Comparison of ENCODE assay signal across 12 mouse cellular contexts in the genomic region with DNA sequence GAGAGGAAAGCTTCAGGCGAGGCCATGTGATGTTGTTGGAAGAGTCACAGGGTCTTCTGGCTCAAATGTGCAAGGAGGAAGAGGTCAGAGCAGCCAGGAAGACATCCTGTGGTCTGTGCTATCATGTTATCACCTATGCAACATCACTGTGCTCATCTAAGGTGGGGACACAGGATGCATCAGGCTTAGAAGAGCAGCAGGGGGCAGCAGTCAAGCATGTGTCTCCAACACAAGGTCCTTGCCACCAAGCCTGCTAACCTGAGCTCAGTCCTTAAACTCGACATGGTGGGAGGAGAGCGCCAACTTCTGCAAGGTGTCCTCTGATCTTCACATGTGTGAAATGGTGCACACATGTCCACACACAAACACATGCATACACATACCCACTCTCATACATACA. TPM values are rescaled to one million over a fixed set of nuclear protein-coding genes. Genes with fewer than 3 reads are reported as not detected.
A peak's percentile ranks its signal among the peaks of the same experiment; 100 is the strongest.
DNase-seq lines count a peak whose midpoint lies in the region; ATAC-seq and TF ChIP-seq lines count a peak whose summit lies in the region.
"Had no signal": no experiment of that assay in that cellular context is flagged by ENCODE, and none has a peak within 500 bp of the region (broad histone marks: within the 10 kb centered on the region; RNA-seq: fewer than 3 reads in every experiment).

No protein-coding gene starts in this region.

- no peak overlapping the region for H3K9ac ChIP-seq in kidney, postnatal 0 days (ENCODE audit: low read depth, low read length)
- no peak overlapping the region for H3K9ac ChIP-seq in kidney, embryonic 14.5 days (ENCODE audit: low read depth, low read length)
- H3K9ac ChIP-seq: embryonic facial prominence, embryonic 12.5 days; limb, embryonic 15.5 days; neural tube, embryonic 12.5 days had no signal

- H3K4me2 ChIP-seq in kidney, postnatal 0 days (ENCODE audit: low read length) = no peak overlapping the region
- no peak overlapping the region for H3K4me2 ChIP-seq in kidney, embryonic 14.5 days (replicated peaks; ENCODE audit: low read depth, low read length)
- H3K4me2 ChIP-seq: embryonic facial prominence, embryonic 12.5 days; limb, embryonic 15.5 days; neural tube, embryonic 12.5 days had no signal

- H3K27me3 ChIP-seq in kidney, postnatal 0 days (ENCODE audit: insufficient read depth, low read length) = no peaks in the 10 kb centered on the region
- H3K27me3 ChIP-seq in kidney, embryonic 14.5 days (ENCODE audit: control insufficient read depth, insufficient read depth, low read length) = no peaks in the 10 kb centered on the region
- H3K27me3 ChIP-seq: embryonic facial prominence, embryonic 12.5 days; limb, embryonic 15.5 days; neural tube, embryonic 12.5 days had no signal

- no peak overlapping the region for H3K27ac ChIP-seq in kidney, postnatal 0 days
- no peak overlapping the region for H3K27ac ChIP-seq in kidney, embryonic 14.5 days (ENCODE audit: low read depth, low read length)
- H3K27ac ChIP-seq: embryonic facial prominence, embryonic 12.5 days; limb, embryonic 15.5 days; neural tube, embryonic 12.5 days had no signal

- H3K4me3 ChIP-seq in kidney, postnatal 0 days (replicated peaks; ENCODE audit: low read depth, low read length) = no peak overlapping the region
- no peak overlapping the region for H3K4me3 ChIP-seq in kidney, embryonic 14.5 days (ENCODE audit: low read length)
- H3K4me3 ChIP-seq: embryonic facial prominence, embryonic 12.5 days; limb, embryonic 15.5 days; neural tube, embryonic 12.5 days had no signal

- WGBS in kidney, postnatal 0 days = 78% methylated on average over 3 of the region's 3 CpGs
- 64% methylated on average over 3 of the region's 3 CpGs for WGBS in kidney, embryonic 14.5 days

- no peak for ATAC-seq in kidney, postnatal 0 days (replicated peaks; ENCODE audit: low FRiP score, low read depth)
- ATAC-seq in kidney, embryonic 14.5 days (ENCODE audit: low FRiP score, low TSS enrichment) = no peak
- ATAC-seq in inflammation-experienced regulatory T-cells, adult 6 months = peak; percentile 63
- ATAC-seq: intestine, embryonic 16.5 days had no signal

- DNase-seq in kidney, postnatal 0 days (ENCODE audit: low spot score) = no peak
- peak; percentile 59 for DNase-seq in 416B (ENCODE audit: low read depth)
- DNase-seq in CD4-positive helper T cell, adult 2 months (ENCODE audit: low read depth, low spot score) = peak; percentile 43
- DNase-seq in right cerebral cortex, postnatal 25 days = no peak
- no peak for DNase-seq in frontal cortex, adult 2 months (ENCODE audit: extremely low spot score in 1 of 2, low spot score in 1 of 2)
- DNase-seq: gastrocnemius, postnatal 25 days had no signal

- H3K9me3 ChIP-seq in kidney, postnatal 0 days (replicated peaks; ENCODE audit: low read length) = no peaks in the 10 kb centered on the region
- peaks cover 2% of the 10 kb centered on the region; the same call in 1 of the 2 replicates for H3K9me3 ChIP-seq in kidney, embryonic 14.5 days (ENCODE audit: control insufficient read depth, low read length)
- H3K9me3 ChIP-seq: embryonic facial prominence, embryonic 12.5 days; limb, embryonic 15.5 days; neural tube, embryonic 12.5 days had no signal

- TF ChIP-seq CTCF in kidney, postnatal 0 days (IDR thresholded peaks at IDR 0.05; ENCODE audit: low read depth) = peak; percentile 48

- H3K36me3 ChIP-seq in kidney, postnatal 0 days (ENCODE audit: insufficient read depth, low read length) = no peaks in the 10 kb centered on the region
- no peaks in the 10 kb centered on the region for H3K36me3 ChIP-seq in kidney, embryonic 14.5 days (ENCODE audit: control insufficient read depth, insufficient read depth, low read length)
- H3K36me3 ChIP-seq: embryonic facial prominence, embryonic 12.5 days; limb, embryonic 15.5 days; neural tube, embryonic 12.5 days had no signal

- no peaks in the 10 kb centered on the region for H3K4me1 ChIP-seq in kidney, postnatal 0 days (replicated peaks; ENCODE audit: insufficient read depth, low read length)
- no peaks in the 10 kb centered on the region; the same call in 1 of the 2 replicates for H3K4me1 ChIP-seq in kidney, embryonic 14.5 days (ENCODE audit: control insufficient read depth, insufficient read depth, low read length)
- H3K4me1 ChIP-seq: embryonic facial prominence, embryonic 12.5 days; neural tube, embryonic 12.5 days had no signal

RNA-seq across cellular contexts. Expression of a gene that starts 13.9 kb away (rescaled TPM):
- 11.4 and 11.9 TPM in 2 replicates for polyA plus RNA-seq in kidney, postnatal 0 days (2015; fragmentation: Nextera tagmentation; extraction: Ambion mirVana)
- polyA plus RNA-seq in kidney, embryonic 14.5 days (2014; fragmentation: Nextera tagmentation; extraction: Ambion mirVana) = 9.0 and 17.7 TPM in 2 replicates
- 10 to 100 TPM in 1 of 3 experiments, 1 to 10 TPM in 2; 6.2 to 26.1 (median 9.5) TPM for polyA plus RNA-seq in inflammation-experienced regulatory T-cells, adult 6 months (2017; shearing (Covaris generic))
- polyA plus RNA-seq in frontal cortex, adult 2 months (2012; rRNA removed) = 77.5 and 82.4 TPM in 2 replicates

Comparison
In these comparisons a context has a peak if more than half of its experiments do, and no peak if none do; other contexts are left out.
1. DNase-seq: peak in 416B (single experiment) and CD4-positive helper T cell, adult 2 months (single experiment); none in kidney, postnatal 0 days (single experiment), right cerebral cortex, postnatal 25 days (single experiment) and frontal cortex, adult 2 months (0 of 2).